Mouse (Mus musculus): ENCODE data around the gene Rac2. TPM values are rescaled to one million over a fixed set of nuclear protein-coding genes. Genes with fewer than 3 reads are reported as not detected.
A peak's percentile ranks its signal among the peaks of the same experiment; 100 is the strongest.

Rac2 gene
- polyA plus RNA-seq, 1 experiment from 2014 or later, result 7.7 TPM

DNA sequence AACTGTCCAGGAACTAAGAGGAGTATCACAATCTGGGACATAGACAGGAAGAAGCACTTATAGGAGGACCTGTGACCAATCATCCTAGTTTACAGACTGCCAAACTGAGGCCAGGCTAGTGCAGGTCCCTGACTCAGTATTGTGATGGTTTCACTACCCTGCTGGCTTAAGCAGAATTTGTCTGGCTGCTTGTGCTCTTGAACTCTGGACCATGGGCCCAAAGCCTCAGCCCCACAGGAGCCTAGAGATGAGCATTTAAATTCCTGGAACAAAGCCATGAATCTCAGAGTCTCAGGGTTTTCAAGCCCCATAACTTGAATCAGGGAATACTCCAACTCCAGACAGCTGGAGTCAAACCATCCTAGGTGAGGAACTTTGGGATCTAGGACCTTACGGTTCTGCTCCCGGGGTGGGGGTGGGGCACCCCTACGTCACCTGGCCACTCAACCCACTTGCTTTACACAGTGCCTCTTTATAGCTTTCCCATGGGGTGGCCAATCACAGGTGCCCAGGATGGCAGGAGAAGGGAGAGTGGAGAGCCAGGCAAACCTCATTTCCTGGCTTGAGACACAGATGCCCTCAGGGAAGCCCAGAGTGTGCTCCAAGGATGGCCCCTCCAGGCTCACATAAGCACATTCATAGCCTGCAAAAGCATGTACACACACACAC, 30.4 kb downstream of the Rac2 start:
- no peak for ATAC-seq (ENCODE audit: low FRiP score, low read depth)
- H3K27me3 ChIP-seq (replicated peaks), result no peaks in the 10 kb centered on the region; the same call in none of the 2 replicates

DNA sequence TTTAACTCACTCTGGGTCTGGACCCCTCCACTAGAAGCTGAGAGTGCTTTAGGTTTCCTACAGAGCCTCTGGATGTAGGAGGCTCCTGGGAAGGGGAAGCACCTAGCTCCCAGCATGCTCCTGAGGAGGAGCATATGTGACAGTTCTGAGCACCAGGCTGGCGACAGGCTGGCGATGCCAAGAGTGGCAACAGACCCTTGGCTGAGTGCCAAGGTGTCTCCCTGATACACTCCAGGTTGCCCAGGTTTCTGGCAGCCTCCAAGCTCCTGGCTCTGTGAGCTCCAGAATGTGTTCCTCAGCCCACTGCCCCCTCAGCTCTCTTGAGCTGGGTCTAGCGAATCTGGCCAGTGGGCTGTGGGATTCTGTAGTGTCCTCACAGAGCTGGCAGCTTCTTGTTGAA, 31.0 kb downstream of the Rac2 start:
- no peak overlapping the region for H3K27ac ChIP-seq
- H3K27me3 ChIP-seq (replicated peaks), result no peaks in the 10 kb centered on the region; the same call in none of the 2 replicates
- H3K9ac ChIP-seq, result no peak overlapping the region
- no peaks in the 10 kb centered on the region for H3K36me3 ChIP-seq
- H3K4me1 ChIP-seq, result peaks cover 10% of the 10 kb centered on the region
- H3K4me3 ChIP-seq, result no peak overlapping the region
- whole genome bisulfite sequencing, result 70% methylated on average over 3 of the region's 3 CpGs
- ATAC-seq (ENCODE audit: low FRiP score, low read depth), result no peak
- no peaks in the 10 kb centered on the region for H3K9me3 ChIP-seq
- no peak overlapping the region for H3K4me2 ChIP-seq (replicated peaks)

More for the DNA sequence above, 30.4 kb downstream of the Rac2 start:
- H3K4me2 ChIP-seq (replicated peaks), result no peak overlapping the region
- H3K36me3 ChIP-seq, result no peaks in the 10 kb centered on the region
- no peaks in the 10 kb centered on the region for H3K9me3 ChIP-seq
- no peak overlapping the region for H3K9ac ChIP-seq
- no peak overlapping the region for H3K27ac ChIP-seq
- WGBS, result 80% methylated on average over 3 of the region's 3 CpGs
- H3K4me3 ChIP-seq, result no peak overlapping the region
- H3K4me1 ChIP-seq, result peaks cover 10% of the 10 kb centered on the region

- no peak overlapping the region for H3K4me2 ChIP-seq (replicated peaks)
- no peaks in the 10 kb centered on the region for H3K9me3 ChIP-seq
- H3K27ac ChIP-seq, result no peak overlapping the region
- H3K27me3 ChIP-seq (replicated peaks), result no peaks in the 10 kb centered on the region; the same call in none of the 2 replicates
- H3K4me1 ChIP-seq, result peaks cover 10% of the 10 kb centered on the region
- H3K9ac ChIP-seq, result 0 out of 2 replicates have a peak overlapping the region, but pooled peaks have one; percentile 8
- WGBS, result 79% methylated on average over 3 of the region's 3 CpGs
- ATAC-seq (ENCODE audit: low FRiP score, low read depth), result no peak
- no peaks in the 10 kb centered on the region for H3K36me3 ChIP-seq
- H3K4me3 ChIP-seq, result no peak overlapping the region
These were observed 31.5 kb downstream of the Rac2 start for GRCm38 (mm10) chr15:78541036-78541435.

DNA sequence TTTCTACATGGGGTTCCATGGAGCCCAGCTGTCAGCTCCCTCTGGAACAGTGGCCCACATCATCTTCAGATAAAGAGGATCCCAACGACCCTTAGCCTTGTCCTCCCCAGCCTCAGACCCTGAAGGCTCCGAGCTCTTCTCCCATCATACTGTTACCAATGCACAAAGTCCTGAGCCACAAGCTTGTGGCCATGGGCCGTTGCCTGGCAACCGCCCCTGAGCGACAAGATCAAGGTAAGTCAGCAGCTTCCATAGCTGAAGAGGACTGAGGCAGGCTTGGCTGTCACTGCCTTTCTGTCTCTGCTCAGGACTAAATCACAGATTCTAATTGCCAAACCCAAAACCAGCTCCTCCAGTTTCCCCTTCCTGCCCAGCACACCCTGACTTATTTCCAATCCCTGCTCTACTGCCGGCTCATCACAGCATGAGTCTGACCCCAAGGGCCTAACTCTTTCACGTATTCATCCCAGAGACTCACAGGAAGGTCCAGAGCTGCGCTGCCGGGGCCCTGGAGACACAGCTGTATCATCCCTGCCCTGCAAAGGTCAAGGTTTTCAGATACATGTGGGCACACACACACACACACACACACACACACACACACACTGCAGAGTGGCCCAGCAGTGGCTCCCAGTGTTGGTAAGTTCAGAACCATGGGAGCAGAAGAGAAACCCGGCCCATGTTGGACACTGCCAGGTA, 36.7 kb downstream of the Rac2 start:
- Histone ChIP-seq H3K27me3 (replicated peaks) (peaks cover under 1% of the 10 kb centered on the region; the same call in 1 of the 2 replicates), H3K4me2 (replicated peaks) (no peak overlapping the region), H3K4me1 (peaks cover 13% of the 10 kb centered on the region; the same call in 1 of the 2 replicates), H3K9me3 (no peaks in the 10 kb centered on the region), H3K9ac (no peak overlapping the region), H3K27ac (no peak overlapping the region), H3K4me3 (no peak overlapping the region), H3K36me3 (no peaks in the 10 kb centered on the region)
- 47% methylated on average over 10 of the region's 10 CpGs for WGBS
- ATAC-seq (ENCODE audit: low FRiP score, low read depth), result no peak

DNA sequence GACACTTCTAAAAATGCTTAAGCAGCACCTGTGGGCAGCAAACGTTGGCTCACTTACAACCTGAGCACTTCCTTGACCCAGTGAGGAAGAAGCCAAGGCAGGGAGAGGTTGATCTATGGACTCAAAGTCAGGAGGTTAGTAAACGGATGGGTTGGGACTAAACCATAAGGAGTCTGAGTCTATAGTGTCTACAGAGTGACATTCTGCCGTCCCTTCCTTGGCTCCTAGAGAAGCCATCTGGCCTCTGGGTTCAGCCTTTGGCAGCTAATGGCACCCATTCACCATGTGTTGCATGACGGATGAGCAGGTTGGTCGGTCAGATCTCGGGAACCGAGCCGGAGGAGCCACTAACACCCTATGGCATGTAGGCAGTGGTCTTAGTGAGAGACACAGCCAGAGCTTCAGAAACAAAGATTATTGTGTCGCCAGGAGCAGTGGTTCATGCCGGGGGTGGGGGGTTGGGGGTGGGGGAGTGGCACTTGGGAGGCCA, 39.2 kb downstream of the Rac2 start:
- Histone ChIP-seq H3K9ac (no peak overlapping the region), H3K36me3 (no peaks in the 10 kb centered on the region), H3K9me3 (no peaks in the 10 kb centered on the region), H3K4me3 (no peak overlapping the region), H3K4me1 (peaks cover 26% of the 10 kb centered on the region), H3K27me3 (replicated peaks) (peaks cover 2% of the 10 kb centered on the region; the same call in 1 of the 2 replicates), H3K4me2 (replicated peaks) (no peak overlapping the region), H3K27ac (no peak overlapping the region)
- 73% methylated on average over 10 of the region's 10 CpGs for WGBS
- no peak for ATAC-seq (ENCODE audit: low FRiP score, low read depth)

DNA sequence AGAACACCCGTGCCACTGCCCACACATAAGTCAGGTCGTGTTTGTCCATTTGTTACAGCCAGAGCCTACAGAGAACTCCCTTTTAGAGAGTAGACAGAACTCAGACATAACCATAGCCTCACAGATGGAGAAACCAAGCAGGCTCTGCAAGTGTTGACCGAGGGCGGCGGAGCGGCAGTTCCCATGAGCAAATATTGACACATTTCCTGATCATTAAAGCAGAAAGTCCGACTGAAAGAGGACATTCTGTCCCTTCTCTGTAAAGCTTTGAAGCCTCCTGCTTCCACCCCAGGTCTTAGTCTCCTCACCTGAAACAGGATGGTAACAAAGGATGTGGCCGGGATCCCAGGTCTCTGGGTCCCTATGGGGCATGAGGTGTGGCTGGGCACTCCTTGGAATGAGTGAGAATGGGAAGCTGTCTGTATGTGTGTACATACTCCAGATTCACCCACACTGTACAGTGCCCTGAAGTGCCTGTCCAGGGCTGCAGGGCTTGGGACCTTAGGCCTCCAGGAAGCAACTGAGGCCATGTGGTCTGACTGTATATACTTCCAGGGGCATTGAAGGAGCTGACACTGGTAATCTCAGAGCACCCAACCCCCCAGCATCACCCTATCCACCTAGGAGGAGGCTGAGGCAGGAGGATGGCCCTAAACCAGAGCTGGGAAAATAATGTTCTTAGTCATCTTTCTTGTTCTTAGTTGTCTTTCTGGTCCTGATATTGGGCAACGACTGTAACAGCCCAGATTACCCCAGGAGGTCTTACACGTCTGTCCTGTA, 39.8 kb downstream of the Rac2 start:
- no peak overlapping the region for H3K4me3 ChIP-seq
- 71% methylated on average over 10 of the region's 10 CpGs for WGBS
- H3K27ac ChIP-seq, result no peak overlapping the region
- peaks cover 2% of the 10 kb centered on the region; the same call in 1 of the 2 replicates for H3K27me3 ChIP-seq (replicated peaks)
- H3K36me3 ChIP-seq, result no peaks in the 10 kb centered on the region
- peaks cover 26% of the 10 kb centered on the region for H3K4me1 ChIP-seq
- ATAC-seq (ENCODE audit: low FRiP score, low read depth), result no peak
- no peak overlapping the region for H3K4me2 ChIP-seq (replicated peaks)
- H3K9ac ChIP-seq, result no peak overlapping the region
- H3K9me3 ChIP-seq, result no peaks in the 10 kb centered on the region

GRCm38 (mm10) chr15:78531901-78532469, 40.6 kb downstream of the Rac2 start:
- Histone ChIP-seq H3K27ac (peak overlapping the region; percentile 47; the same call in 1 of the 2 replicates), H3K9ac (peak overlapping the region; percentile 47; the same call in 1 of the 2 replicates), H3K27me3 (replicated peaks) (peaks cover 2% of the 10 kb centered on the region; the same call in 1 of the 2 replicates), H3K4me3 (peak overlapping the region; percentile 30), H3K4me2 (replicated peaks) (peak overlapping the region; percentile 59), H3K4me1 (peaks cover 26% of the 10 kb centered on the region), H3K36me3 (no peaks in the 10 kb centered on the region), H3K9me3 (no peaks in the 10 kb centered on the region)
- WGBS, result under 1% methylated on average over 25 of the region's 25 CpGs
- peak; percentile 89 for ATAC-seq (ENCODE audit: low FRiP score, low read depth)

DNA sequence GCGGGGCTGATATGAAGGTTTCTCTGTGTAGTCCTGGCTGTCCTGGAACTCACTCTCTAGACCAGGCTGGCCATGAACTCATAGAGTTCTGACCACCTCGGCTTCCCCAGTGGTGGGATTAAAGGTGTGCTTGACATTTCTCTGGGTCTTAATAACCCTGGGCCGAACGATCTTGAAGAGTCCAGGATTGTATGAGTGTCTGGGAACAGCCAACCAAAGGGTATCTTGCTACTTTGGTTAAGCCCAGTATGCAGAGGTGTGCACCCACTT, 41.2 kb downstream of the Rac2 start:
- Histone ChIP-seq H3K4me3 (0 out of 2 replicates have a peak overlapping the region, but pooled peaks have one; percentile 30), H3K4me1 (peaks cover 26% of the 10 kb centered on the region), H3K4me2 (replicated peaks) (peak overlapping the region; percentile 59), H3K9me3 (no peaks in the 10 kb centered on the region), H3K9ac (peak overlapping the region; percentile 47; the same call in 1 of the 2 replicates), H3K36me3 (no peaks in the 10 kb centered on the region), H3K27me3 (replicated peaks) (peaks cover 2% of the 10 kb centered on the region; the same call in 1 of the 2 replicates), H3K27ac (no peak overlapping the region)
- WGBS, result 70% methylated on average over 4 of the region's 4 CpGs
- ATAC-seq (ENCODE audit: low FRiP score, low read depth), result peak; percentile 15; the same call in 1 of the 2 replicates

- Histone ChIP-seq H3K4me3 (peak within 1 kb of the TSS; percentile 30), H3K27ac (peak within 1 kb of the TSS; percentile 47; the same call in 1 of the 2 replicates), H3K4me2 (replicated peaks) (peak within 1 kb of the TSS; percentile 59), H3K36me3 (no peaks in the 10 kb centered on the region), H3K9ac (peak within 1 kb of the TSS; percentile 47; the same call in 1 of the 2 replicates), H3K4me1 (peaks cover 25% of the 10 kb centered on the region), H3K27me3 (replicated peaks) (peaks cover 2% of the 10 kb centered on the region; the same call in 1 of the 2 replicates), H3K9me3 (no peaks in the 10 kb centered on the region)
- WGBS, result 73% methylated on average over 17 of the region's 17 CpGs
- ATAC-seq (ENCODE audit: low FRiP score, low read depth), result no peak
These were observed 41.7 kb downstream of the Rac2 start, which contains the start of gene C1qtnf6 for GRCm38 (mm10) chr15:78530671-78531450. Gene C1qtnf6, minus strand, starts transcription at chr15:78531416.

DNA sequence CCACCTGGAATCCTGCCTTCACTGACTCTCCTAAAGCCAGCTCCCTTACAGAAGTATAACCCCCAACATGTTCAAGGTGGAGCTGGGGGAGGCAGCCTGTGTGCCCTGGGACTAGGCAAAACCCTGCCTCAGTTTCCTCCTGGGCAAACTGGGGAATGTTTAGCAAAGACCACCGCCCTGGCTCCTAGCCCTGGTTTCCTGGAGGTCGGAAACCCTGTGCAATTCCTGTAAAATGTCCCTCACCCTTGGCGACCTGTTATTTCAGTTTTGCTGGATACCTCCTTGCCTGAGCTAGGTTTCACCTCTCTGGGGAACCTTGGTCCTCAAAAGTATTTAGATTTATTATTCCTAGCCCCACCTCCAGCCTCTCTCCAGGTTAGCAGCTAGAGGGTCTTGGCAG, 42.4 kb downstream of the Rac2 start:
- H3K27ac ChIP-seq, result no peak overlapping the region
- no peaks in the 10 kb centered on the region for H3K9me3 ChIP-seq
- peak overlapping the region; percentile 55 for H3K4me2 ChIP-seq (replicated peaks)
- no peak for ATAC-seq (ENCODE audit: low FRiP score, low read depth)
- no peak overlapping the region for H3K4me3 ChIP-seq
- H3K9ac ChIP-seq, result peak overlapping the region; percentile 41; the same call in 1 of the 2 replicates
- no peaks in the 10 kb centered on the region for H3K36me3 ChIP-seq
- H3K4me1 ChIP-seq, result peaks cover 23% of the 10 kb centered on the region
- H3K27me3 ChIP-seq (replicated peaks), result peaks cover 2% of the 10 kb centered on the region; the same call in 1 of the 2 replicates
- WGBS, result 72% methylated on average over 3 of the region's 3 CpGs

GRCm38 (mm10) chr15:78529428-78529990, 43.1 kb downstream of the Rac2 start:
- Histone ChIP-seq H3K27me3 (replicated peaks) (peaks cover 2% of the 10 kb centered on the region; the same call in 1 of the 2 replicates), H3K4me2 (replicated peaks) (peak overlapping the region; percentile 55), H3K27ac (no peak overlapping the region), H3K4me3 (peak overlapping the region; percentile 18), H3K4me1 (peaks cover 23% of the 10 kb centered on the region), H3K36me3 (no peaks in the 10 kb centered on the region), H3K9ac (peak overlapping the region; percentile 41), H3K9me3 (no peaks in the 10 kb centered on the region)
- 2% methylated on average over 15 of the region's 15 CpGs for WGBS
- ATAC-seq (ENCODE audit: low FRiP score, low read depth), result no peak
